Mouse (Mus musculus) left cerebral cortex, postnatal 14 days (tissue): ENCODE data around the gene Plcb1. TPM values are rescaled to one million over a fixed set of nuclear protein-coding genes. Genes with fewer than 3 reads are reported as not detected.
"Not testable (repeated sequence)": the region's sequence is repeated elsewhere in the genome, so short reads cannot be mapped to it uniquely, and the experiment has no call there.

ENCODE experiments used
- DNase-seq, 2 experiments: peaks; one replicate each; pipeline ENCODE4 v3.0.0; 2021 to 2022; ENCODE audit warnings: low spot score in 2 of 2, mixed read lengths in 1 of 2
- intact Hi-C: fragments of 180-260 bp; cut with DNase I; formaldehyde crosslinking; loops from one replicate; pipeline ENCODE4 v1.15.1; 2025
- total RNA-seq, 2 experiments: library from RNA; stranded (reverse); gene quantifications; 2 replicates each; pipeline ENCODE4 v1.2.3; 2021

Plcb1 gene
- total RNA-seq, 2 experiments from 2014 or later: 170 to 190 TPM

GRCm38 (mm10) chr2:135323955-135324302 is 538.1 kb downstream of the Plcb1 start:
- intact Hi-C loops: loop anchor here (2.0 kb wide), 1 partner anchor 537 kb away; the partner anchor contains the start of gene Plcb1
- DNase-seq: peak; percentile 84 to 85

GRCm38 (mm10) chr2:135328756-135329155 is 542.9 kb downstream of the Plcb1 start:
- peak; percentile 34 to 55 for DNase-seq
- intact Hi-C loops: loop anchor here (5.0 kb wide), 1 partner anchor 646 kb away; no protein-coding TSS in a partner anchor

GRCm38 (mm10) chr2:135329782-135330545 is 544.1 kb downstream of the Plcb1 start:
- DNase-seq: peak; percentile 77 to 78
- intact Hi-C loops: loop anchor here (5.0 kb wide), 2 partner anchors 648 to 783 kb away; no protein-coding TSS in a partner anchor

- intact Hi-C loops: loop anchor here (5.0 kb wide), 1 partner anchor 785 kb away; no protein-coding TSS in a partner anchor
- DNase-seq: no peak
Observed at GRCm38 (mm10) chr2:135331868-135332267, 546.0 kb downstream of the Plcb1 start.

- intact Hi-C loops: loop anchor here (5.0 kb wide), 1 partner anchor 601 kb away; no protein-coding TSS in a partner anchor
Observed at GRCm38 (mm10) chr2:135356311-135356710, 570.4 kb downstream of the Plcb1 start.

GRCm38 (mm10) chr2:135361798-135362197 is 575.9 kb downstream of the Plcb1 start:
- DNase-seq: peak; percentile 63 to 75
- intact Hi-C loops: loop anchor here (5.0 kb wide), 1 partner anchor 566 kb away; no protein-coding TSS in a partner anchor

More at GRCm38 (mm10) chr2:135356311-135356710, 570.4 kb downstream of the Plcb1 start:
- no peak for DNase-seq

GRCm38 (mm10) chr2:135362948-135363347 is 577.1 kb downstream of the Plcb1 start:
- DNase-seq: no peak
- intact Hi-C loops: loop anchor here (5.0 kb wide), 1 partner anchor 564 kb away; no protein-coding TSS in a partner anchor

GRCm38 (mm10) chr2:135370259-135370835 is 584.5 kb downstream of the Plcb1 start:
- DNase-seq: no peak
- intact Hi-C loops: no loop called here

GRCm38 (mm10) chr2:135380796-135381195 is 594.9 kb downstream of the Plcb1 start:
- DNase-seq, intact Hi-C loops: not testable (repeated sequence)

GRCm38 (mm10) chr2:135381396-135381795 is 595.5 kb downstream of the Plcb1 start:
- no peak for DNase-seq
- intact Hi-C loops: no loop called here

- intact Hi-C loops: no loop called here
- peak; percentile 9 to 27 for DNase-seq
Observed at GRCm38 (mm10) chr2:135387990-135388389, 602.1 kb downstream of the Plcb1 start.

- no peak for DNase-seq
- intact Hi-C loops: loop anchor here (5.0 kb wide), 1 partner anchor 563 kb away; no protein-coding TSS in a partner anchor
Observed at GRCm38 (mm10) chr2:135394698-135395097, 608.8 kb downstream of the Plcb1 start.

- intact Hi-C loops: no loop called here
- DNase-seq: no peak
Observed at GRCm38 (mm10) chr2:135396375-135396774, 610.5 kb downstream of the Plcb1 start.

- no peak for DNase-seq
- intact Hi-C loops: no loop called here
Observed at GRCm38 (mm10) chr2:135397970-135398369, 612.1 kb downstream of the Plcb1 start.

- intact Hi-C loops: no loop called here
- DNase-seq: no peak
Observed at GRCm38 (mm10) chr2:135399760-135400159, 613.9 kb downstream of the Plcb1 start.

GRCm38 (mm10) chr2:135402916-135403315 is 617.0 kb downstream of the Plcb1 start:
- no peak for DNase-seq
- intact Hi-C loops: no loop called here

GRCm38 (mm10) chr2:135403344-135403743 is 617.5 kb downstream of the Plcb1 start:
- intact Hi-C loops: no loop called here
- no peak for DNase-seq

- DNase-seq: no peak
Observed at GRCm38 (mm10) chr2:135404095-135404494, 618.2 kb downstream of the Plcb1 start.

GRCm38 (mm10) chr2:135409418-135410097 is 623.7 kb downstream of the Plcb1 start:
- no peak for DNase-seq
- intact Hi-C loops: no loop called here

More at GRCm38 (mm10) chr2:135404095-135404494, 618.2 kb downstream of the Plcb1 start:
- intact Hi-C loops: no loop called here

- intact Hi-C loops: no loop called here
- DNase-seq: no peak
Observed at GRCm38 (mm10) chr2:135411675-135412074, 625.8 kb downstream of the Plcb1 start.
